Mouse (Mus musculus) ES-E14 (cell line): ENCODE measurements around the gene Mettl1. TPM values are rescaled to one million over a fixed set of nuclear protein-coding genes. Genes with fewer than 3 reads are reported as not detected.

Experiments
- DNase-seq: peaks from one replicate; pipeline ENCODE4 v3.0.0-alpha.2; 2013; ENCODE audit warnings: low read depth, low spot score
- H3K27ac ChIP-seq: 2 replicates; pipeline ENCODE4 v1.5.1; 2012; ENCODE audit warnings: low read depth, mild to moderate bottlenecking, low read length, moderate library complexity, mixed read lengths; ENCODE audit not compliant: poor library complexity, insufficient read depth, severe bottlenecking
- H3K36me3 ChIP-seq: 2 replicates; pipeline ENCODE4 v1.6.1; 2012; ENCODE audit warnings: mild to moderate bottlenecking, low read length, moderate library complexity, mixed read lengths; ENCODE audit not compliant: control insufficient read depth, poor library complexity, insufficient read depth, severe bottlenecking
- H3K4me1 ChIP-seq, 2 experiments: fragments of 150-350 bp in 1 of 2; sonication (generic) in 1 of 2; 2 replicates each; pipeline ENCODE4 v1.6.1; 2012; ENCODE audit warnings: low read length in 2 of 2, mild to moderate bottlenecking in 1 of 2, mixed read lengths in 1 of 2; ENCODE audit not compliant: control insufficient read depth in 2 of 2, insufficient read depth in 2 of 2, poor library complexity in 1 of 2
- H3K4me3 ChIP-seq, 2 experiments: fragments of 150-350 bp in 1 of 2; sonication (generic) in 1 of 2; 2 replicates each; pipeline ENCODE4 v1.5.1; 2012; ENCODE audit warnings: low read length in 2 of 2, low read depth in 1 of 2, mild to moderate bottlenecking in 1 of 2, mixed read lengths in 1 of 2; ENCODE audit not compliant: insufficient read depth in 1 of 2, poor library complexity in 1 of 2, severe bottlenecking in 1 of 2
- H3K9ac ChIP-seq: 2 replicates; pipeline ENCODE4 v1.6.1; 2012; ENCODE audit warnings: low read depth, mild to moderate bottlenecking, low read length, mixed read lengths; ENCODE audit not compliant: poor library complexity, insufficient read depth, severe bottlenecking
- H3K9me3 ChIP-seq: fragments of 150-350 bp; sonication (generic); 2 replicates; pipeline ENCODE4 v1.6.1; 2012; ENCODE audit warnings: low read depth, mild to moderate bottlenecking, low read length; ENCODE audit not compliant: control insufficient read depth, insufficient read depth
- CHD2 ChIP-seq: IDR thresholded peaks from 2 replicates; pipeline ENCODE4 v1.6.1; 2014; ENCODE audit warnings: mild to moderate bottlenecking, low read depth, low read length, inconsistent platforms
- HCFC1 ChIP-seq: IDR thresholded peaks from 2 replicates; pipeline ENCODE4 v1.6.1; 2012; ENCODE audit warnings: low read length, inconsistent platforms, borderline replicate concordance; ENCODE audit not compliant: insufficient read depth
- MAFK ChIP-seq: IDR thresholded peaks from 2 replicates; pipeline ENCODE4 v1.6.1; 2014; ENCODE audit warnings: mild to moderate bottlenecking, low read depth, low read length, inconsistent platforms; ENCODE audit not compliant: insufficient read depth
- ZC3H11A ChIP-seq: IDR thresholded peaks from 2 replicates; pipeline ENCODE4 v1.6.1; 2012; ENCODE audit warnings: low read depth, mild to moderate bottlenecking, inconsistent platforms, low read length, borderline replicate concordance
- ZNF384 ChIP-seq: IDR thresholded peaks from 2 replicates; pipeline ENCODE4 v1.6.1; 2012; ENCODE audit warnings: low read depth, low read length, inconsistent platforms
- in situ Hi-C, 2 experiments: fragments of 600-800 bp; cut with MboI; formaldehyde crosslinking; loops; one replicate each; pipeline ENCODE4 v1.15.1; 2025; ENCODE audit warnings: low sequenced_read_pairs in 2 of 2, inconsistent platforms in 1 of 2; ENCODE audit not compliant: unreplicated experiment in 2 of 2
- total RNA-seq: library from RNA; depleted of rRNA; stranded (reverse); fragments of 300-350 nt; gene quantifications from 2 replicates; pipeline ENCODE4 v1.2.3, GENCODE M21; 2012

Mettl1 gene
- total RNA-seq, 1 experiment, result 20.4 TPM

DNA sequence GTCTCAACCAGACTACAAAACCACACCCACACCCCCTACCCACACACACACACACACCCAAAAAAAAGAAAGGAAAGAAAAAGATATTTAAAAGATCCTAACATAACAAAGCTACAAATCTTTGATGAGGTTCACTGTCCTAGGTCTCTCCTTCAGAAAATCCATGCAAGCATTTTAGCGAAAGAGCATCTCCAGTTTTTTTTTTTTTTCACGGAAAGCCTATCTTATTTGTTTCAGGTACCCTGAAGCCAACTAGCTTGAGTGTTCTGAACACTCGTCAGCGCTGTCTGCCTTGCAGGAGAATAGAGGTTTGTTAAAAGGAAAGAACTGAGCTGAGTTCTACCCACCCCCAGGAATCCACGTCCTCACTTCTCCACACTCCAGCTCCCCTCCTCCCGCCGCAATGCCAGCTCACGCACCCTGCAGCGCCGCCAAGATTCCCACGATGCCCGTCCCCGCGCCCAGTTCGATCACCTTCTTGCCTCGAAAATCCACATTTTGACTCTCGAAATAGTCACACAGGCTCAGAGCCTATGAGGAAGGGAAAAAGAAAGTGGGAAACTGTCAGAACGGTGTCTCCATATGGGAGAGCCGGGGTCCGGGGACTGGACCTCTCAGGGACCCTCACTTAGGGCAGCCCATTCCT is 522 bp upstream of the Mettl1 start:
- H3K9me3 ChIP-seq, result no peaks in the 10 kb centered on the region
- peaks cover 16% of the 10 kb centered on the region for H3K36me3 ChIP-seq
- TF ChIP-seq CHD2 (no peak), ZNF384 (peak; percentile 93)
- DNase-seq, result no peak
- no peak overlapping the region for H3K27ac ChIP-seq
- H3K4me1 ChIP-seq, result peaks cover 3 to 18% of the 10 kb centered on the region in 2 experiments
- in situ Hi-C loops, result no loop called here
- peak overlapping the region; percentile 87 to 96 for H3K4me3 ChIP-seq
- H3K9ac ChIP-seq, result peak overlapping the region; percentile 66

DNA sequence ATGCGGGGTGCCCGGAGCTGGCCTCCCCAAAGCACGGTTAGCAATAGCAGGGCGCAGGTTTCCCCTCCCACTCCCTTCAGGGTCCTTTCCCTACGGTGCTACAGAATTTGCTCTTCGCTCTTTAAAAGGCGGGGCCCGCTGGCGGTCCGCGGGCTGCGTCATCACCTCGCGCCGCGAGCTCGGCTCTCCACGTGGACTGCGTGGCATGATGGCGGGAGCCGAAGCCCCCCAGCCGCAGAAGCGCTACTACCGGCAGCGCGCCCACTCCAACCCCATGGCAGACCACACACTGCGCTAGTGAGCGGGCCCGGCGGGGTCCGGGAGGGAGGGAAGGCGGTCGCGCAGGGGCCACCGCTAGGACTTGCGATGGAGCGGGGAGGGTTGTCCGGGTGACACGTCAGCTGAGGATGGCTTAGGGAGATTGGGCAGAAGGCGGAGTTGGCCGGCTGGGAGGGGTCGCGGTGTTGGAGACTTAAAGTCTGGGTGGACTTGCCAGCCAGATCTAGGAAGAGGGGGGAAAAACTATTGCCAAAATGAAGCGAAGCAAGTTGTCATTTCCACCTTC is 642 bp downstream of the Mettl1 start:
- Histone ChIP-seq H3K9ac (peak overlapping the region; percentile 95), H3K27ac (peak overlapping the region; percentile 84), H3K4me3 (peak overlapping the region; percentile 87 to 96), H3K4me1 (peaks cover 3 to 18% of the 10 kb centered on the region in 2 experiments), H3K36me3 (peaks cover 19% of the 10 kb centered on the region), H3K9me3 (no peaks in the 10 kb centered on the region)
- peak; percentile 82 for DNase-seq
- no peak for TF ChIP-seq CHD2
- peak; percentile 83 for TF ChIP-seq HCFC1
- TF ChIP-seq ZC3H11A, result no peak
- in situ Hi-C loops, result no loop called here

DNA sequence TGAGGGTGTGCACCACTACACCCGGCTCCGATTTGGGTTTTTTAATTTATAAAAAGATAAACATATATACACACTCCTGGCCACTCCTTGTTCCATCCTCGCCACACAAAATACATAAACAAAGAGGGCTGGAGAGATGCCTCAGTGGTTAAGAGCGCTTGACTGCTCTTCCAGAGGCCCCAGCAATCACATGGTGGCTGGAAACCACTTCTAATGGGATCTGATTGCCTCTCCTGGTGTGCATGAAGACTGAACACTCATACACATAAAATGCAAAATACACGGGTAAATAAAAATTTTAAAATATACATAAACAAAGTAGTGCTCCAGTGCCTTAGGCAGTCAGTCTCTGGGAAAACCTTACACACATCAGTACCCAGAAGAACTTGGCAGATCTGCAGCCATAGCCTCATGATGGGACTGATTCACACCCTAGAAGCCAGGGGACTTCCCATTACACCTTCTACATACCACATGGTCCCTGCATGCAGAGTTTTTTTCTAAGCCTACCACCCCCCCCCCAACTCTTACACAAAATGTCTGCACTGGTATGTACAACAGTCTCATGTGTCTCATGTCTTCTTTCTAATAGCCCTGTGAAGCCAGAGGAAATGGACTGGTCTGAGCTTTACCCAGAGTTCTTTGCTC is 1.4 kb downstream of the Mettl1 start:
- Histone ChIP-seq H3K36me3 (peaks cover 19% of the 10 kb centered on the region), H3K9ac (peak overlapping the region; percentile 95; the same call in 1 of the 2 replicates), H3K4me1 (peaks cover 1 to 18% of the 10 kb centered on the region in 2 experiments), H3K27ac (no peak overlapping the region), H3K9me3 (no peaks in the 10 kb centered on the region), H3K4me3 (peak overlapping the region; percentile 87 to 96)
- TF ChIP-seq CHD2, result no peak
- TF ChIP-seq ZNF384, result no peak
- no peak for TF ChIP-seq HCFC1
- no peak for TF ChIP-seq MAFK
- TF ChIP-seq ZC3H11A, result no peak
- DNase-seq, result no peak
- in situ Hi-C loops, result no loop called here

DNA sequence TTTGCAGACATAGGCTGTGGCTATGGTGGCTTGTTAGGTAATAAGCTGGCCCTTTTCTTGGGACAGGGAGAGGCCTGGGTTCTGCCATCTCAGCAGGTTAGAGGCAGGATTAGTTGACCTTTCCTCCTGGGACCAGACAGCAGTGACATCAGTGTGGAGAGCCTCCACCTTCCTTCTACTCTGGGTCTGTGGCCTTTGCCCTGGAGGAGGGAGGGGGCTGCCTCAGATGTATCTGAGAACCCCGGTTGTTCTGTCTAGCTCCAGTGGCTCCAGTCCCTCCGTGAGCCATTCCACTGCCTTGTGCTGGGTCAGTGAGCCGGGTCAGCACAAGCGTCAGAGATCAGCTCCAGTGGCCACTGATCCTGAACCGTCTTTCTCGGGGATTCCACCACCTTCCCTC is 2.0 kb downstream of the Mettl1 start:
- Histone ChIP-seq H3K4me3 (no peak overlapping the region), H3K36me3 (peaks cover 19% of the 10 kb centered on the region), H3K9ac (no peak overlapping the region), H3K4me1 (peaks cover 0 to 13% of the 10 kb centered on the region in 2 experiments), H3K9me3 (no peaks in the 10 kb centered on the region), H3K27ac (no peak overlapping the region)
- no peak for TF ChIP-seq HCFC1
- DNase-seq, result no peak
- in situ Hi-C loops, result no loop called here
